Mouse (Mus musculus): ENCODE results near the gene Ybey.

Gene Ybey

DNA sequence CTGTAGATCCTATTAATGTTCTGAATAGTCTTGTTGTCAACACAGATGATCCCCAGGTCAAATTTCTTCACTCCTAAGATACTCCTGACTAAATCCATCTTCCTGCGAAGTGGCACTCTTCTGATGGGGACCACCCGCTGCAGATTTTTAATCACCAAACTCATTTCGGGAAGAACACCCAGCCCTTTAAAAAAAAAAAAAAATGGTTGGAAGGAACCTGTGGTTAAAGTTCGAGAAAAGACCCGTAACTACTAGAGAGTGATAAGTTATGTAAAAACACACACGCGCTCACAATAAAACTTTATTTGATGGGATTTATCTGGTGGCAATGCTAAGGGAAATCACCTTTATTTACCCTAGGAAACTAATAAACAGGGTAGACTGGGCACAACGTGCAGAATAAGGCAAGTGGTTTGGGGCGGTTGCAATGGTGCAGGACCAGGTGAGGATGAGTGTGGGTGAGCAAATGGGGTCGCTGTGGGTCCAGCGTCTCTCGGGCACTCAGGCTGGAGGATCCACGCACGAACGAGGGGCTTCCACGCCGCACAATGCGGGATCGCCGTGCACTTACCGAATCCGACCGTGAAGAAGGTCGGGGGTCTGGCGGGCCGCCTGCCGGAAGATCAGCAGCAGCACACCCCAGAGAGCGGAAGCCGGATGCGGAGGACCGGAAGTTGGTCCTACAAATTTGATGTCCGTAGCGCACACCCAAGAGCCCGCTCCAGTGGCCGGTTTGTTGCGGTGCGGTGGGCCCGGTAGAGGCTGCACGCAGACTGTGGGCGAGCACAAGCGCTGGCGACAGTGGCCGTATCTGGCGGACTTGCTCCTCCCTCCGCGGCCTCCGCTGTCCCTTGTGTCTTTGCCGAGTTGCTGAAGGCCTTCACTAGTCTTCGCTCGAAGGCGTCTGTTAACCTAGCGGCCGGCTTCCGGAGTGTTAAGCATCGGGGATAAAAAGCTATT is at the start of gene Ybey, which contains the start of gene Mcm3ap:
TSS of gene Ybey (minus strand) at position 912 of the 960 bp plus-strand sequence.
TSS of gene Mcm3ap (plus strand) at position 725 of the 960 bp plus-strand sequence.
- peak; percentile 98 for DNase-seq

DNA sequence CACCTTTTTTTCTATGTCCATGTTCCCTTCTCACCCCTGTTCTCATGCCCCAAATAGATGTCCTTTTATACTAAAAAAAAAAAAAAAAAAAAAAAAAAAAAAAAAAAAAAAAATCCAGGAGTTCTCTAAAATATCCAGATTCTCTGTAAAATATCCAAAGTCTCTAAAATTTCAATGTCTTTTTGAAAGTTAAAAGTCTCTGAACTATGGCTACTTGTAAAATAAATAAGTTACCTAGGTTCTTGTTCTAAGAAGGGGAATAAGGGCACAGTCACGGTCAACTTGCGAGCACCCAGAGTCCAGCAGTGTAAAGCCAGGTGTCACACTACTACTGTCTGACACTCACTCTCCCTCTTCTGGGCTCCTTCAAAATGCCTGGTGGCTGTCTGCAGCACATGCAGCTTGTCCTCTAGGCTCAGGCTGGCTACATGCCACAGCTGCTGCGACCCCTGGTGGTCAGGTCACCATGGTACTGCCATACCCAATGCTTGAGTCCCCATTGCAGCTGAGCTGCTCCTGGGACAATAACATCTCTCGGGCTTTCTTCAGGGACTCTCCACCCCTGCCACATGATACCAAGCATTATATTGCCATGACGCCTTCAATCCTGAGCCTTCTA is 44.2 kb upstream of the Ybey start:
- peak; percentile 94 for DNase-seq

DNA sequence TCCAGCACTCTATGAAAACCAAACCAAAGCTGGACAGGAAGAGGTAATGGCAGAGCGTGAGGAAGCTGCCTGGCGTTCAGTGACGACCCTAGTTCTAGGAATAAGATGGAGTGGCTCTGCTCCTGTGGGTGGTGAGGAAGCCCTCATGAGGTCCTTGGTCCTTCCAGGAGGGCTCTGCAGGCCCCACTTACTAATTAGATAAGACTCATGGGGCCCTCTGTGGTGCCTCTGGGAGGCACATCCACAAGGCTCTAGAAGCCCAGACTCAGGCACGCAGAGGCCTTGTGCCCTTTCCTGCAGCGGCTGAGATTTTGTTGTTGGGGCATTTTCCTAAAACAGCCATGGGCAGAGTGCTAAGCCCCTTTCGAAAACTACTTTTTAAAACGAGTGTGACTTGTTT is 37.0 kb upstream of the Ybey start:
- no peak for DNase-seq

DNA sequence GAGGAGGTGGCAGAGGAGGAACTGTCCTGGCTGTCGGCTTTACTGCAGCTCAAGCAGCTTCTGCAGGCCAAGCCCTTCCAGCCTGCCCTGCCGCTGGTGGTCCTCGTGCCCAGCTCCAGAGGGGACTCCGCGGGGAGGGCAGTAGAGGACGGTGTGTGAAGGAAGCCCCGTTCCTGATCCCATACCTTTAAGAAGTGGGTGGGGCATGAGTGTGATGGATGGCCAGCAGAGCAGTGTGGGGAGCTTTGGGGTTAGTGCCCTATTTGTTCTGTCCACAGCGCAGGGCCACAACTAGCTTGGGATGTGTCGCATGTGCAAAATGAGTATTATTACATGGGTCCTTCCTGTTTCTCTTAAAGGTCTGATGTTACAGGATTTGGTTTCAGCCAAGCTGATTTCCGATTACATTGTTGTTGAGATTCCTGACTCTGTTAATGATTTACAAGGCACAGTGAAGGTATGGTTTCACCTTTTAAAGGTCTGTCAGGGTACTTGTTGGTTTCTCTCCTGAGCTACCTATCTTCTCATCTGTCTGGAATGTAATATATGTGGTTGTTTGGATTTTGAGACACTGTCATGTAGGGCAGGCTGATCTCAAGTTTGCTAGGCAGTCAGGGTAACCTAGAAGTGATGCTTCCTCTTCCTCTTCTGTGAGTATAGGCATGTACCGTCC is 35.5 kb upstream of the Ybey start:
- DNase-seq, result no peak

DNA sequence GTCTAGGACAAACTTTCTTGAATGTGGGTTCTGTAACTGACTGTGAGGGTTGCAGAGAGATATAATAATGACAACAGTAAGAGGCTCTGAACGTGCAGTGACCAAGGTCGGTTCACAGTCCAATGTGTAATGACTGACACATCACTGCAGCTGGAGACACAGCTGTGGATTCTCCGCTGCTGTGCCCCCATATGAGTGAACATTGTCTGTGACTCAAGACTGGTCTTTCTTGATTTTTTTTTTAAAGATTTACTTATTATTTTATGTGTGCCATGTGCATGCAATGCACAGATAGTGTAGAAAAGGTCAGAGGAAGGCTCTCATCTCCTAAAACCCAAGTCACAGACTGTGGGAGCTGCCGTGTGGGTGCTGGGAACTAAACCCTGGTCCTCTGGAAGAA is 28.6 kb upstream of the Ybey start:
- DNase-seq, result peak; percentile 61

DNA sequence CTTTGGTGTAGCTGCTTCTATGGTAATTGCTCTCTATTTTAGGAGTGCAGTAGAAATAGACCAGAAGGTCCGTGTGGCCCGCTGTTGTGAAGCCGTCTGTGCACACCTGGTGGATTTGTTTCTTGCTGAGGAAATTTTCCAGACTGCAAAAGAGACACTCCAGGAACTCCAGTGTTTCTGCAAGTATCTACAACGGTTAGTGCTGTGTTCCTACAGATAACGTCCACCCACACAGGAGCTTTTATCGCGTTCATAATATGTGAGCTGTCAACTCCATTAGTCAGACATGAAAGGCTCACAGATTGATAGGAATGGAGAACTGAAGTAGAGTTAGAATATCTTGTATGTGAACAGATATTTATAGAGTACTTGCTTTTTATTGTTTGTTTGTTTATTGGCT is 27.5 kb upstream of the Ybey start:
- DNase-seq, result no peak

DNA sequence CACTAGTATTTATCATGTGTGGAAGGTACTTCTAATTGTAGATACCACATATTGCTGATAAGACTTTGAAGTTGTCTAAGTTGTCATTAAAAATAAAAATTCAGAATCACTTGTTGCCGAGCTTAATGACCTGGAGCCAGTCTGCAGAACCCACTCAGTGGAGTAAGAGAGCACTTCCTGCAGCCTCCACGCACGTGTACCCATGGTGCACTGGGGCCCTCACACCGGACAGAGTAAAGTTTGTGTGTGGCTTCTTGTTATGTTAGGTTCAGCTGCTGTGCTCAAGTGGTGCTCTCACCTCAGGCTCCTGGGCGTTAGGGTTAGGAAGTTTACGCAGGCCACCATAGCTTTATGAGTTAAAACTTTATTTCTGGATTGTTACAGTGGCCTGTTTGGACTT is 26.6 kb upstream of the Ybey start:
- DNase-seq, result peak; percentile 73

DNA sequence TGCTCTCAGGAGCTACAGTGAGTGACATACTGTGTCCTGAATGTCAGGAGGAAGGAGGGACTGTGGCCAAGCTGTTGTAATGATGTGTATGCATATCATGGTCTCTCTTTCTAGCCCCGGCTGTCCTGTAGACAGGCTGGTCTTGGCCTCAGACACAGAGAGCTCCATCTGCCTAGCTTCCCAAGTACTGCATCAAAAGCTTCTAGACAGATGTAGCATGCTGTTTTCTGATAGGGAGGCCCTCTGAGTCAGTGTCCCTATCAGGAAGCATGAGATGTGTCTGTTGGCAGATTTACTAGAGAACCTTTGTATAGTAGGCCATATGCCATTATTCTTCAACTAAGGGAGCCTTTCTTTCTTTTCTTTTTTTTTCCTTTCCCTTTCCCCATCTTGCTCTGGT is 24.6 kb upstream of the Ybey start:
- DNase-seq, result peak; percentile 43

DNA sequence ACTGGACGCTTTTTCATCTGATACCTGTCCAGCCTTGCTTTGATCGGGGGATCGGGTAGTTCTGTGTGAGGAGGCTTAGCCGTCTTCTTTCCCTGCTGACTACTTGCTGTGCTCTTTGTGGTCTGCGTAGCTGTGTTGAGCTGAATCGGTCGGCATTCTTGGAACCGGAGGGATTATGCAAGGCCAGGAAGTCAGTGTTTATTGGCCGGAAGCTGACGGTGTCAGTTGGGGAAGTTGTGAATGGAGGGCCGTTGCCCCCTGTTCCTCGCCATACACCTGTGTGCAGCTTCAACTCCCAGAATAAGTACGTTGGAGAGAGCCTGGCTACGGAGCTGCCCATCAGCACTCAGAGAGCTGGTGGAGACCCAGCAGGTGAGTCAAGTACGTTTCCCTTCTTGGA is 20.3 kb upstream of the Ybey start:
- DNase-seq, result peak; percentile 68

DNA sequence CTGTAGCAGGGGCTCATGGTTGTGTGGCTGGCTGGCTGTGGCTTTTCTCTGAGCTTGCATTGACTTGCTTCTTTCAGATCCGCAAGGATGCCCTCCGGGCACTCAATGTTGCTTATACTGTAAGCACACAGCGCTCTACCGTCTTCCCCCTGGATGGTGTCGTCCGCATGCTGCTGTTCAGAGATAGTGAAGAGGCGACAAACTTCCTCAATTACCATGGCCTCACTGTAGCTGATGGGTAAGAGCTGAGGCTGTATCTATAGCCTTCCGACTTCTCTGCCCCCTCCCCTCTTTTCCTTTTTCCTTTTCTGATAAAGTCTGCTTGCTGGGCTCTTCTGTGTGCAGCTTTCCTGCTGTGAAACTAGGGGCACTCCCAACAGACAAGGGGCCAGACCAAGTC is 19.4 kb upstream of the Ybey start:
- DNase-seq, result peak; percentile 48

DNA sequence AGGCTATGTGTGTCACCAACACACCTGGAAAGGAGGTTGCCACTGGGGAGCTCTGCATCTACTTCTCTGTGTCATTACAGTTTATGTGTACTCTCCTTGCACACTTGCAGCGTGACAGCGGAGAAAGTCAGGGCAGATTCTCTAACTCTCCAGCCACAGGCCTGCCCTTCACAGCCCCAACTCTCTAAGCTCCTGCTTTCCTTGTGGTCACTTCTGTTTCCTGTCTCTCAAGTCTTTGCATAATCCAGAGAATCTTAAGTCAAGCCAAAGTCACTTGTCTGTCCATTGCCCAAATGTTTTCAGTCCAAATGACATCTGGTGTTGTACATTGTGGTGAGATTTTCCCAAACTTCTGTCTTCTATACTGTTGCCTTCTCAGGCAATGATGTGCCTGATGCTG is 17.4 kb upstream of the Ybey start:
- no peak for DNase-seq

DNA sequence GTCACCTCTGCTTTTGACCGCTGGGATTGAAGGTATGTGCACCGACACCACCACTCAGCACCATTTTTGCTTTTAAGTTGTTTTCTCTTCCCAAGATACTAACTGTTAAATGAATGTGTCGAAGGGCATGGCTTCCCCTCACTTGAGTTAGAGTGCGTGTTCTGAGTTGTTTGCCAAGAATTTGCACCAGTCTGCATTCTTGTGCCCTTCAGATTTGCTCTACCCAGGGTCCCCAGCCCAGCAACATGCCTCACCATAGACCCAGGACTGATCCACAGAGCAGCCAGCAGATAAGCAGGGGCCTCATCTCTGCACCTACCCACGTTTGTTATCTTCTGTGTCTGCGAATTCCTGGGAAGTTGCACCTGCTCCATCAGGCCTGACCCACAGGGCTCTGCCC is 12.6 kb upstream of the Ybey start:
- DNase-seq, result no peak

DNA sequence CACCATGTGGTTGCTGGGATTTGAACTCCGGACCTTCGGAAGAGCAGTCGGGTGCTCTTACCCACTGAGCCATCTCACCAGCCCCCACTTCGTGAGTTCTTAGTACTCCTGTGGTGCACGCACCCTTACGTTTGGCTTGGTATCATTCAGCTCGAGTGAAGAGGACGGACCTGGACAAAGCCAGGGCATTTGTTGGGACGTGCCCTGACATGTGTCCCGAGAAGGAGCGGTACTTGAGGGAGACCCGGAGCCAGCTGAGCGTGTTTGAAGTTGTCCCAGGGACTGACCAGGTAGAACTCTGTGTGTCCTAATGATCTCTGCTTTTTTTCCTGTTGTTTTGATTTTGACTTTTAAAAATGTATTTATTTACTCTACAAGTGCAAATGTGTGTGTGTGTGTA is 11.9 kb upstream of the Ybey start:
- DNase-seq, result no peak

DNA sequence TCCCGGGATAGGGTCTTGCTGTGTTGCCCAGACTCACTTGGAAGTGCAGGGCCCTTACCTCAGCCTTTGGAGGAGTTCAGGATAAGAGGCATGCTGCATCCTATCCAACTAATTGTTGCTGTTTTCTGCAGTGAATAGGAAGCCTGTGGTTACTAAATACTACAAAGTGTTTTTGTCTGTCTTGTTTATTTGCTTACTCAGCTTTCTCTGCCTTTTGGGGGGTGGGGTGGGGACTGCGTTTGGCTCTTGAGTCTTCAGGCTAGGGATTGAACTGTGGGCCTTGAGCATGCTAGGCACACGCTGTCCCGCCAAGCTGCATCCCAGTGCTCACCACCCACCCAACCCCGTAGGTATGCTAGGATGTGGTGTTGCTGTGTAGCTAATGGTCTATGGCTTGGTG is 4.8 kb upstream of the Ybey start:
- DNase-seq, result no peak

DNA sequence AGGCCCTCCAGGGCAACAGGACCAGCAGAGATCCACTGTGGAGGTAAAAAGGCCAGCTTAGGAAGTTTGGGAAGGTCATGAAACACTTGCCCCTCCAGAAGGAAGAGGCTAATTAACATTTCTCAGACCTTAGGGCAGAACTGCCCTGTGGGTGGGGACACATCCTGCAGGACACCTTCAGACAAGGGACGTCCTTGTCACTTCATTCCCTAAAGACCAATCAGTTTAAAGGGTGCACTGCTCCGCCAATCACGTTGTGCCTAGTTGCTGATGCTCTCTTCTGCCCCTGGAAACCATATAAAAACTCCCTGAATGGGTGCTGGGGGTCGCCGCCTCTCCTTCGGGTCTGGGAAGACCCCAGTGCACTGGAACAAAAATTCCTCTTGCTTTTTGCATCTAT is 6.2 kb downstream of the Ybey start:
- no peak for DNase-seq

DNA sequence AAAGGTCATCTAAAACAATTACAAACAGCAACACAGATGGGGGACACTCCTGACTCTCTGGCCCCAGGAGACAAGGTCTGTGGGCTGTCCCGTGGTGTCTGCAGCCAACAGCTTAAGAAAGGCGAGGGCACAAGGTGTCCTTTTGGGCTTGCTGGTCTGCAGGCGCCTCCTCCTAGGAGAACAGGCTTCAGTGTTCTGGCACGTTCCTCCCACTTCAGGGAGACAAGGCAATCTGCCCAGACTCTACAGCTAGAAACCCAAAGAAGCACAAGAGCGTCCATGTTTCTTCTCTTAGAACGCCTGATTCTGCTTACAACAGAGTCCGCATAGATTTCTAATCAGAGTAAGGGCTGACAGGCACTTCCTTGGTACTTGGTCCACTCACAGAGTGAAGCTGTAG is 6.6 kb downstream of the Ybey start:
- no peak for DNase-seq

DNA sequence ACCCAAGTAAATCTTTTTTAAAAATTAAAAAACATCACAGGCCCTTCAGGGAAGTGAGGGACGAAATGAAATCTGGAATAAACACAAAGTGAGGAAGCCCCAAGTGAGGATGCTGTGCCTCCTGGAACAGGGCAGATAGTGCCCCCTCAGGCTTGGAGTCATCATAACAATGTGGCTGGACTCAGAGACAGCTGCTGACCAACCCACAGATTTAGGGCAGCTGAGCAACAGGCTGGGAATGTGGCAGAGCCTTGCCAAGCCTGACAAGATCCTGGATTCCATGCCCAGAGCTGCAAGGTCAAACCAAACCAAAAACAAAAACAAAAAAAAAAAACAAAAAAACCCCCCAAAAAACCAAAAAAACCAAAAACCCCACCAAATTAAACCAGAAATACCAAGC is 7.7 kb downstream of the Ybey start:
- no peak for DNase-seq

DNA sequence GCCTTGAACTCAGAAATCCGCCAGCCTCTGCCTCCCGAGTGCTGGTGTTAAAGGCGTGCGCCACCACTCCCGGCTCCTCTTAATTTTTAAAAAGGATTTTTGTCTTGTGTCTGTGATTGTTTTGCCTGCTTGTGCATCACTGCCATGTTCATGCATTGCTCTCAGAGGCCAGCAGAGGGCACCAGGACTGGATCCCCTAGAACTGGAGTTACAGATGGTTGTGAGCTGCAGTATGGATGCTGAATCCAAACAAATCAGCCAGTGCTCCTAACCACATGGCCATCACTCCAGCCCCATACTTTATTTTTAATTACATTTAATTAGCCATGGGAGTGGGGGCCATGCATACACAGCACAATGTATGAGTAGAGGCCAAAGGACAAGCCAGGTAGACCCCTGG is 13.6 kb downstream of the Ybey start:
- DNase-seq, result peak; percentile 89

DNA sequence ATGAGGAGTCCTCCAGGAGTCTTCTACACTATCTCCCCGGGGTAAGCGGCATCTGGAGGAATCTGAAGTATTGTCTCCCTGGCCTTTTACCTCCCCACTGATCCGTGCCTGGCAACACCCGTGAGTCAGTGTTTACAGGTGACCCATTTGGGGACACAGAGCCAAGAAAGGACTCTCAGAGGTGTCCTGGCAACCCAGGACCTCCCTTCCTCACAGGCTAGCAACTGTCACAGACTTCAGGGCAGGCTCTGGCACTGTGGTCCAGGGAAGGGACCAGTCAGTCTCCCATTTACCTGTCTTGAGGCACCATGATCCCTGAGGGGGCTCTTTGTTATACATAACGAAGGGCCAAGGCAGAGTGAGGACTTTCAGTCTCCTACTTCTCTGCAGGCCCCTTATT is 20.1 kb downstream of the Ybey start, which contains the start of gene 2610028H24Rik:
TSS of gene 2610028H24Rik (plus strand) at position 231 of the 400 bp plus-strand sequence.
- no peak for DNase-seq

DNA sequence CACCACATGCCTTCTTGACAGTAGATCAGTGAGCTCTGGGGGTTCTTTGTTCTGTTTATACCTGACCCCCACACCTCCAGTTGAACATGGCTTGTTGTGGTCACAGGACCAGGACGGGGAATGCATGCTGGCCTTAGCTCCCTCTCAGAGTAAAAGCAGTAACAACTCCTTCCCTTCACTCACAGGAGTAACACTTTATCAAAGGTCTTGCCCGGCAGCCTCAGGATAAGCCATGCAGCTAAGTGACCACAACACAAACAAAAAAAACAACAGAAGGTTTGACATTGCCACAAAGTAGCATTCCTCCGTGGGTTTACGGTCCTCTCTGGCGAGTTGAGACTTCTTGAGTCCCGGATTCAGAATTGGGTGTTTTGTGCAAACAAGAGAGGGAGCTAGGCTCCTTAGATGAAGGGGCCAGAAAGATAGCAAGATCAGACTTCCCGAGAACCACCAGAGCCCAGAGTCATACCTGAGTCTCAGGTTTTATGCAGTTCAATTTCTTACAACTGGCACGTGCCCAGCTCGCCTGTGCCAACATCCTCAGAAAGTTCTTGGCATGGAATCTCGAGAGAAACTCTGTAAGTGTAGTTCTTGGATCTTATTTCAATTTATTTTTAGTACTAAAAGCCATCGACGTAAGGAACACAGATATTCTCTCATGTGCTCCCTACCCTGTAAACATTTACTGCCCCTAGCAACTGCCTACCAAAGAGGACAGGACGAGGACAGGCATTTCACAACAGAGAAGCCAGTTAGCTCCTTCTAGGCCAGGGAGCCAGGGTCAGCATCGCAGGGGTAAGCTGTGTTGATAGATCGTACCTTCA is 21.3 kb downstream of the Ybey start:
- peak; percentile 95 for DNase-seq

DNA sequence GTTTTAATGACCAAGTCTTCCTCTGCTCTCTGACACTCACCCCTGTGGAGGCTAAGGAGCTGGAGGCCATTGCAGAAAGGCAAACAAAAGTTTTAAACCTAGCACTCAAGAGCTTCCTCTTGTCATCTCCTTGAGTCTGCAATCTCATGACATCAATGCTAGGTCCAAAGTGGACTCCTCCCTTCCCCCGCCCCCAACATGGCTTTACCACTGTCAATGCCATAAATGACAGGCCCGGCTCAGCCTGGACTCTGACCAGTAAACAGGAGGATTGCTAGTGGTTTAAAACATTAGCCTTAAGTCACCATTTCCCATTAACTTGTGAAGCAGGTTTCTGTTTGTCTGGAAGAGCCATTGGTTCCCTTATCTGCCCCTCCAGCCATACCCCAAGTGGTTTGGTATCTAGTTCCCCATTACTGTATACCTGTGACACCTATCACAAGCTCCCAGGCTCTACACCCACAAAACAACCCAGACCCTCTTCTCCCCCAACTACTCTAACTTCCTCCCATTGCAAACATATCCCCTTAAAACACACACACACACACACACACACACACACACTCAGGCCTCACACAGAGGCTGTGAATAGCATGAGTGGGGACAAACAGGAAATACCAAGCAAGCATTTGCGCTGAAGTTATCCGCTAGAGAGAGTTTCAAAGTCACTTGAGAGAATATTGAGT is 22.8 kb downstream of the Ybey start:
- no peak for DNase-seq

All from heart, adult 11 months (tissue).